In the genomic region with DNA sequence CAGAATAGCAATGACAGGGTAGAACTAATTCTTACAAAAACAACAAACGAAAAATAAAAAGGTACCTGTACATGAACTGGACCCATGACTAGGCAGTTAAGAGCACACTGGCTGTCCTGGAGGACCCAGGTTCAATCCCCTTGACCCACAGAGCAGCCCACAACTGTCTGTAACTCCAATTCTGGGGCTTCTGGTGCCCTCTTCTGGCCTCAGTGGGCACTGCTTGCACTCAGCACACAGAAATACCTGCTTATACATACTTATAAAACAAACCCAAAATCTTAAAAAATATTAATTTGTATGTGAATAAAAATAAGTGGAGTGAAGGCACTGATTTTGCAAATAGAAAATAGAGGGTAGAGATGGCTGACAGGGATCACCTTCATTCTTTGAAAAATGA, we compare ENCODE assay signal across 10 mouse cellular contexts. TPM values are rescaled to one million over a fixed set of nuclear protein-coding genes. Genes with fewer than 3 reads are reported as not detected.
DNase-seq lines count a peak whose midpoint lies in the region; ATAC-seq and TF ChIP-seq lines count a peak whose summit lies in the region.
"Had no signal": no experiment of that assay in that cellular context is flagged by ENCODE, and none has a peak within 500 bp of the region (broad histone marks: within the 10 kb centered on the region; RNA-seq: fewer than 3 reads in every experiment).

No protein-coding gene starts in this region.

- TF ChIP-seq POLR2A in bone marrow, adult 2 months (IDR thresholded peaks at IDR 0.05; ENCODE audit: borderline replicate concordance, control insufficient read depth, low read depth, low read length) = no peak

- H3K36me3 ChIP-seq in kidney, postnatal 0 days (ENCODE audit: insufficient read depth, low read length) = no peaks in the 10 kb centered on the region
- H3K36me3 ChIP-seq: limb, embryonic 12.5 days had no signal

- 60% methylated on average over 1 of the region's 1 CpGs for WGBS in kidney, postnatal 0 days
- WGBS in bone marrow, adult 2 months = 71% methylated on average over 1 of the region's 1 CpGs

- H3K27me3 ChIP-seq in kidney, postnatal 0 days (ENCODE audit: insufficient read depth, low read length) = no peaks in the 10 kb centered on the region
- H3K27me3 ChIP-seq: limb, embryonic 12.5 days had no signal

- H3K4me3 ChIP-seq in kidney, postnatal 0 days (replicated peaks; ENCODE audit: low read depth, low read length) = no peak overlapping the region
- H3K4me3 ChIP-seq in bone marrow, adult 2 months (replicated peaks; ENCODE audit: control insufficient read depth, low read depth, low read length) = no peak overlapping the region
- H3K4me3 ChIP-seq: limb, embryonic 12.5 days had no signal

- no peak overlapping the region for H3K9ac ChIP-seq in kidney, postnatal 0 days (ENCODE audit: low read depth, low read length)
- H3K9ac ChIP-seq: limb, embryonic 12.5 days had no signal

- no peaks in the 10 kb centered on the region for H3K4me1 ChIP-seq in kidney, postnatal 0 days (replicated peaks; ENCODE audit: insufficient read depth, low read length)
- H3K4me1 ChIP-seq in bone marrow, adult 2 months (ENCODE audit: control insufficient read depth, insufficient read depth, low read length) = no peaks in the 10 kb centered on the region; the same call in 1 of the 2 replicates

- peak; percentile 55 for TF ChIP-seq CTCF in kidney, postnatal 0 days (IDR thresholded peaks at IDR 0.05; ENCODE audit: low read depth)
- TF ChIP-seq CTCF in bone marrow, adult 2 months (IDR thresholded peaks at IDR 0.05; ENCODE audit: control insufficient read depth, insufficient read depth, low read length) = peak; percentile 45; the same call in 1 of the 2 replicates

- no peaks in the 10 kb centered on the region for H3K9me3 ChIP-seq in kidney, postnatal 0 days (replicated peaks; ENCODE audit: low read length)
- H3K9me3 ChIP-seq: limb, embryonic 12.5 days had no signal

- no peak for ATAC-seq in kidney, postnatal 0 days (replicated peaks; ENCODE audit: low FRiP score, low read depth)
- no peak for ATAC-seq in activated CD4-positive, CD25-positive, alpha-beta regulatory T cell, adult 4 months

- no peak for DNase-seq in kidney, postnatal 0 days (ENCODE audit: low spot score)
- DNase-seq in kidney, postnatal 25 days = no peak
- DNase-seq in thymus, postnatal 14 days = peak; percentile 11
- no peak for DNase-seq in thymus, postnatal 0 days (ENCODE audit: low spot score)
- DNase-seq in testis, postnatal 10 days (ENCODE audit: low spot score) = peak; percentile 62
- no peak for DNase-seq in urinary bladder, postnatal 36 days (ENCODE audit: low spot score in 2 of 2)
- DNase-seq: right cerebral cortex, postnatal 14 days had no signal

- no peak overlapping the region for H3K4me2 ChIP-seq in kidney, postnatal 0 days (ENCODE audit: low read length)
- H3K4me2 ChIP-seq: limb, embryonic 12.5 days had no signal

- no peak overlapping the region for H3K27ac ChIP-seq in kidney, postnatal 0 days
- no peak overlapping the region for H3K27ac ChIP-seq in bone marrow, adult 2 months (ENCODE audit: control insufficient read depth, insufficient read depth, low read depth, low read length, poor library complexity)
- H3K27ac ChIP-seq: limb, embryonic 12.5 days had no signal

RNA-seq across cellular contexts. Expression of a gene that starts 54.7 kb away (rescaled TPM):
- polyA plus RNA-seq in kidney, postnatal 0 days (2015; fragmentation: Nextera tagmentation; extraction: Ambion mirVana) = not detected in 2 replicates
- polyA plus RNA-seq in thymus, postnatal 0 days (2015; fragmentation: Nextera tagmentation; extraction: Ambion mirVana) = 0.03 and 0.05 TPM in 2 replicates
- not detected in 2 replicates for polyA plus RNA-seq in bone marrow, adult 2 months (2011; ENCODE audit: insufficient read depth, insufficient read length, low replicate concordance, missing spikeins)
- polyA plus RNA-seq in activated CD4-positive, CD25-positive, alpha-beta regulatory T cell, adult 4 months (2017; shearing (Covaris generic)) = under 1 TPM in 1 of 2 experiments, not detected in 1; 0.21 TPM

Comparison
In these comparisons a context has a peak if more than half of its experiments do, and no peak if none do; other contexts are left out.
1. DNase-seq: peak in thymus, postnatal 14 days (single experiment) and testis, postnatal 10 days (single experiment); none in kidney, postnatal 0 days (single experiment), kidney, postnatal 25 days (0 of 2), thymus, postnatal 0 days (single experiment) and urinary bladder, postnatal 36 days (0 of 2).